Mouse (Mus musculus): ENCODE data around the gene Nfe2. TPM values are rescaled to one million over a fixed set of nuclear protein-coding genes. Genes with fewer than 3 reads are reported as not detected.
"Not testable (repeated sequence)": the region's sequence is repeated elsewhere in the genome, so short reads cannot be mapped to it uniquely, and the experiment has no call there.

The Nfe2 gene
- total and polyA plus RNA-seq, 2 experiments from 2014 or later, result 0.32 to 0.99 TPM

DNA sequence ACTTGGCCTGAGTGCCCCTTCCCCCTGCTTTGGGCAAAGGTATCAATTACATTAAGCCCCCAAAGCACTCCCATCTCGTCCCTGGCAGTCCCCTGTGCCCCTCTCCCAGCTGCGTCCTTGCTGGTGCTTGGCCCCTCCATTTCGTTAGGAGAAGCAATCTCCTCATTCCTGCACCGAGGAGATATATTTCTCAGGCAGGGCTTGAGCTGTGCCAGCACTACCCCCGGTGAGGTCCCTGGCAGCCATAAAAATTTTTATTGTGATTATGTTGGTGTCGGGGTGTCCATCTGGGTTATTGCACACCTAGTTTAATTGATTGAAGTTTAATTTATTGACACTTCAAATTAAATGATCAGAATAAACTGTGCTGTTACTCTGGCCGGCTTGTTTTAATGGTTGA, 19.7 kb upstream of the Nfe2 start:
- no peak overlapping the region for H3K4me2 ChIP-seq (ENCODE audit: low read depth, low read length, poor library complexity, severe bottlenecking)
- 78% methylated on average over 7 of the region's 7 CpGs for WGBS
- ATAC-seq (ENCODE audit: low FRiP score), result no peak

DNA sequence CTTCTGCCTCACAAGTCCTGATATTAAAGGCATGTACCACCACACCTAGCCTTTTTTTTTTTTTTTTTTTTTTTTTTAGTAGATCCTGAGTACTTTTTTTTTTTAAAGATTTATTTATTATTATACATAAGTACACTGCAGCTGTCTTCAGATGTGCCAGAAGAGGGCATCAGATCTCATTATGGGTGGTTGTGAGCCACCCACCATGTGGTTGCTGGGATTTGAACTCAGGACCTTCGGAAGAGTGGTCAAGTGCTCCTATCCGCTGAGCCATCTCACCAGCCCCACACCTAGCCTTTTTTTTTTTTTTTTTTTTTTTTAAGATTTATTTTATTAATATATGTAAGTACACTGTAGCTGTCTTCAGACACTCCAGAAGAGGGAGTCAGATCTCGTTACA, 17.7 kb upstream of the Nfe2 start:
- H3K27ac ChIP-seq (ENCODE audit: low read depth, low read length); DNase-seq (ENCODE audit: low spot score); H3K4me2 ChIP-seq (ENCODE audit: low read depth, low read length, poor library complexity, severe bottlenecking); H3K9me3 ChIP-seq (ENCODE audit: low read length); H3K4me3 ChIP-seq (ENCODE audit: low read depth, low read length); ATAC-seq (ENCODE audit: low FRiP score); H3K4me1 ChIP-seq (ENCODE audit: insufficient read depth, low read length); H3K27me3 ChIP-seq (ENCODE audit: insufficient read depth, low read length); H3K36me3 ChIP-seq (ENCODE audit: insufficient read depth, low read length); H3K9ac ChIP-seq (replicated peaks; ENCODE audit: low read length, poor library complexity, severe bottlenecking): not testable (repeated sequence)
- WGBS, result 90% methylated on average over 3 of the region's 3 CpGs

More for the DNA sequence above, 19.7 kb upstream of the Nfe2 start:
- H3K9me3 ChIP-seq (ENCODE audit: low read length), result no peaks in the 10 kb centered on the region
- H3K27me3 ChIP-seq (ENCODE audit: insufficient read depth, low read length), result no peaks in the 10 kb centered on the region
- no peak overlapping the region for H3K27ac ChIP-seq (ENCODE audit: low read depth, low read length)
- TF ChIP-seq CTCF (IDR thresholded peaks at IDR 0.05), result no peak
- 0 out of 2 replicates have a peak, but pooled peaks cover 6% of the 10 kb centered on the region for H3K4me1 ChIP-seq (ENCODE audit: insufficient read depth, low read length)
- DNase-seq (ENCODE audit: low spot score), result no peak
- no peak overlapping the region for H3K4me3 ChIP-seq (ENCODE audit: low read depth, low read length)
- H3K9ac ChIP-seq (replicated peaks; ENCODE audit: low read length, poor library complexity, severe bottlenecking), result no peak overlapping the region
- H3K36me3 ChIP-seq (ENCODE audit: insufficient read depth, low read length), result no peaks in the 10 kb centered on the region

DNA sequence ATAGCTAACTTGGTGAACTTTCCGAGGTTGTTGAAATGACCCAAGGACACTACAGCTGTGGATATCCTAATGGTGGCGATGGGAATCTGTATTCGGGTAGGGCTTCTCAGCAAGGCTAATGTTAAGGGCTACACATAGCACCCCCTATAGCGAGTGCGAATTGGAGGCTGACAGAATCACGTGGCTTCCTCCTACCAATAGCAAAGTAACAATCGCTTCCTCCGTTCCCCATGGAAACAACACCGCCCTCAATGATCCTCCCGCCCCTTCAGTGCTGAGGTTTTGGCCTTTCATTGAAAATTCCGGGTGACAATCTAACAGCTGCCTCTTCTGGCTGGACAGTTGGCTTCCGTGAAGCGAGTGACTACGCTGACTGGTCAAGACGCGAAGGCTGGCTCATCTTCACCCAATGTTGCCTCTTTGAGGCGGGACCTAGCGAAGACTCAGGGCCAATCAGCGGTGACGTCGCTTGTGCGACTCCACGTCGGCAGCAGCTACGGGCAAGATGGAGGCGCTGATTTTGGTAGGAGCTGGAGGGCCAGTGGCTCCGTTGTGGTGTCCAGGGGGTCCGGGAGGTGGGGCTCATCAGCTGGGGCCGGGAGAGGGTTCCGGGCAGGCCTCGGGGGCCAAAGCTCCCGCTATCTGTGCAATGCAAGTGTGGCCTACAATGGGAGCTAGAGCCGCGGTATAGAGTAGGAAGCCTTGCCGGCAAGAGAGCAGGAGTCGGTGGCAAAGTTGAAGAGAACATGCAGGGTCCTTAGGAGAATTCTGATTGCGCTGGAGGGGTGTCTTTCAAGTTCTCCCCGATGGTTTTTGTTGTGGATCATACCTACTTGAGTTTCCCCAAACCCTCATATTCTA, 14.4 kb upstream of the Nfe2 start, which contains the start of gene Copz1:
Gene Copz1, plus strand, starts transcription at position 296 of the 861 bp plus-strand sequence.
- peak within 1 kb of the TSS; percentile 71 for H3K9ac ChIP-seq (replicated peaks; ENCODE audit: low read length, poor library complexity, severe bottlenecking)
- peak; percentile 69 for TF ChIP-seq CTCF (IDR thresholded peaks at IDR 0.05)
- H3K4me1 ChIP-seq (ENCODE audit: insufficient read depth, low read length), result 0 out of 2 replicates have a peak, but pooled peaks cover 6% of the 10 kb centered on the region
- DNase-seq (ENCODE audit: low spot score) (peak; percentile 100), ATAC-seq (ENCODE audit: low FRiP score) (peak; percentile 99)
- H3K4me2 ChIP-seq (ENCODE audit: low read depth, low read length, poor library complexity, severe bottlenecking), result peak within 1 kb of the TSS; percentile 68
- H3K27ac ChIP-seq (ENCODE audit: low read depth, low read length), result peak within 1 kb of the TSS; percentile 59; the same call in 1 of the 2 replicates
- no peaks in the 10 kb centered on the region for H3K27me3 ChIP-seq (ENCODE audit: insufficient read depth, low read length)
- H3K4me3 ChIP-seq (ENCODE audit: low read depth, low read length), result peak within 1 kb of the TSS; percentile 74
- no peaks in the 10 kb centered on the region for H3K36me3 ChIP-seq (ENCODE audit: insufficient read depth, low read length)
- H3K9me3 ChIP-seq (ENCODE audit: low read length), result no peaks in the 10 kb centered on the region
- WGBS, result under 1% methylated on average over 38 of the region's 38 CpGs

DNA sequence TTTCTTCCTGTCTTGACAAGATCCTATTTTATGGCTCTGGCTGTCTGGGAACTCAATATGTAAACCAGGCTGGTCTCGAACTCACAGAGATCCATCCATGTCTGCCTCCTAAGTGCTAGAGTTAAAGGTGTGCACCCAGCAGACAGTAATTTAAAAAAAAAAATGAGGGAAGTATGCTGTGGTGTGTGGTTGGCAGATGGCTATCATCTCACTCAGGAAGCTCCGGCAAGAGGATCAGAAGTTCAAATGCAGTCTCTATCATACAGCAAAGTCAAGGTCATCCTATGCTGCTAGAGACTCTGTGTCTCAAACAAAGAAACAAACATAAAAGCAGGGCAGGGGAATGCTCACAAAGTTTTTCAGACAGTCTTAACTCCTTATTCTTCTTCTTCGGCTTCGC, 10.7 kb upstream of the Nfe2 start:
- Histone ChIP-seq H3K4me1 (ENCODE audit: insufficient read depth, low read length) (0 out of 2 replicates have a peak, but pooled peaks cover 2% of the 10 kb centered on the region), H3K4me2 (ENCODE audit: low read depth, low read length, poor library complexity, severe bottlenecking) (no peak overlapping the region), H3K9ac (replicated peaks; ENCODE audit: low read length, poor library complexity, severe bottlenecking) (no peak overlapping the region), H3K36me3 (ENCODE audit: insufficient read depth, low read length) (no peaks in the 10 kb centered on the region), H3K4me3 (ENCODE audit: low read depth, low read length) (no peak overlapping the region), H3K27me3 (ENCODE audit: insufficient read depth, low read length) (no peaks in the 10 kb centered on the region), H3K9me3 (ENCODE audit: low read length) (no peaks in the 10 kb centered on the region), H3K27ac (ENCODE audit: low read depth, low read length) (no peak overlapping the region)
- ATAC-seq (ENCODE audit: low FRiP score) (no peak), DNase-seq (ENCODE audit: low spot score) (no peak)
- no peak for TF ChIP-seq CTCF (IDR thresholded peaks at IDR 0.05)
- 81% methylated on average over 4 of the region's 4 CpGs for WGBS

DNA sequence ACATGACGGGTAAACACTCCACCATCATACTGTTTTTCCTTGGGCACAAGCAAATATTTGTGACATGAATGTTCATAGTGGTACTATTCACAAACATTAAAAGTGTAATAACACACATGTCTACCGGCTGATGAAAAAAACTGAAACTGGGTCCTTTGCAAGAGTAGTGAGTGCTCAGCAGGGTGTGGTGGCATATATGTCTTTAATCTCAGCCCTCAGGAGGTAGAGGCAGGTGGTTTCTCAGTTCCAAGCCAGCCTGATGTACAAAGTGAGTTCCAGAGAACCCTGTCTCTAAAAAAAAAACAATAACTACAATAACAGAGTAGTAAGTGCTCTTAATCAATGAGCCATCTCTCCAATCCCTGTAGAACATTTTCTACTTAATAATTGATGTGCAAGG, 6.6 kb upstream of the Nfe2 start:
- Histone ChIP-seq H3K4me3 (ENCODE audit: low read depth, low read length) (no peak overlapping the region), H3K9me3 (ENCODE audit: low read length) (no peaks in the 10 kb centered on the region), H3K4me2 (ENCODE audit: low read depth, low read length, poor library complexity, severe bottlenecking) (no peak overlapping the region), H3K4me1 (ENCODE audit: insufficient read depth, low read length) (no peaks in the 10 kb centered on the region), H3K27me3 (ENCODE audit: insufficient read depth, low read length) (no peaks in the 10 kb centered on the region), H3K9ac (replicated peaks; ENCODE audit: low read length, poor library complexity, severe bottlenecking) (no peak overlapping the region), H3K27ac (ENCODE audit: low read depth, low read length) (no peak overlapping the region), H3K36me3 (ENCODE audit: insufficient read depth, low read length) (no peaks in the 10 kb centered on the region)
- WGBS, result 85% methylated on average over 2 of the region's 2 CpGs
- no peak for TF ChIP-seq CTCF (IDR thresholded peaks at IDR 0.05)
- no peak for ATAC-seq (ENCODE audit: low FRiP score)
- DNase-seq (ENCODE audit: low spot score), result no peak

DNA sequence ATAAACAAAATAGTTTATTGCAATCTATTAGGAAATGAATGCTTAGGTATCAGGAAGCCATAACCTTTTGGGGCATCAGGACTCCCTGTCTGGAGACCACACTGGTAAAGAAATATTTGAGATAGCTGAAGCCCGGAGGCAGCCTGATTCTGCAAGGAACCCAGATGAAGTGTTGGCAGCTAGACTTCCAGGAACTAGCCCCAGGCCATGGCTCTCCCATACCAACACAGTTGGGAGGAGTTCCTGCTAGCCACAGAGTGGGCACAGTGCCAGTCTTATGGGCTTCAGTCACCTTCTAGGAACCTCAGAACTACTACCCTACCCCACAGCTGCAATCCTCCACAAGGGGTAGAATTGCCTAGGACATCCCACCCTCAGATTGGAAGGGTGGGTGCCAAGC, 1.8 kb upstream of the Nfe2 start:
- DNase-seq (ENCODE audit: low spot score) (no peak), ATAC-seq (ENCODE audit: low FRiP score) (no peak)
- no peak overlapping the region for H3K4me3 ChIP-seq (ENCODE audit: low read depth, low read length)
- no peaks in the 10 kb centered on the region for H3K4me1 ChIP-seq (ENCODE audit: insufficient read depth, low read length)
- no peak for TF ChIP-seq CTCF (IDR thresholded peaks at IDR 0.05)
- H3K27ac ChIP-seq (ENCODE audit: low read depth, low read length), result no peak overlapping the region
- H3K36me3 ChIP-seq (ENCODE audit: insufficient read depth, low read length), result no peaks in the 10 kb centered on the region
- peaks cover 3% of the 10 kb centered on the region for H3K27me3 ChIP-seq (ENCODE audit: insufficient read depth, low read length)
- no peak overlapping the region for H3K9ac ChIP-seq (replicated peaks; ENCODE audit: low read length, poor library complexity, severe bottlenecking)
- H3K4me2 ChIP-seq (ENCODE audit: low read depth, low read length, poor library complexity, severe bottlenecking), result no peak overlapping the region
- 78% methylated on average over 1 of the region's 1 CpGs for WGBS
- H3K9me3 ChIP-seq (ENCODE audit: low read length), result no peaks in the 10 kb centered on the region
